Comparison of ENCODE assay signal across 8 mouse cellular contexts in the genomic region with DNA sequence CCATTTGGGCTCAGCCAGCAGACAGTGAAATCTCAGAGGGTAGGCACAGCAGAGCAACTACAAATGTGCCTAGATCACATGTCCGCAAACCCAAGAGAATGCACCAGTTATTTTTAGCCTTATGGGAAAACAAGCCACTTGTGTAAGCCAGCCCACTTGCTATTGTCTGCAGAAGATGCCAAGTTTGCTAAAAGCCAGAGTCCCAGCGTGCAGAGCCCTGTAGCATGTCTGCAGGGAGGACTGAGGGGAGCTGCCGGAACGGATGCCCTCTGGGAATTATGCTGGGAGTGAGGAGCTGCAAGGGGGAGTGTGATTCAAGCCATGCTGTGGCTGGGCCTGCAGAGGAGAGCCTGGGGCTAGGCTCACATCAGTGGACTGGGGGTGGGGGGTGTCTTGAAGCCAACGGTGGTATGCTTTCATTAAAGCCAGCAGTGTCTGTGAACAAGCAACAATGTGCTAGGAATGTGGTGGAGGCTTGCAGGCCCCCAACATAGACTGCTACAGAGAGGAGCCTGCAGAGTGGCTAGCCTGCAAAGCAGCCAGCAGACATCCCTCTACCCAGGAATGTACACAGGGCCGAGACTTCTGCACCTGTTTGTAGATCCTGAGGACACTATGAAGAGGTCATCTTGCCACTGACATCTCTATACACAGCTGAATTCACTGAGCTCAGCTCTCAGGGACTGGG.
DNase-seq lines count a peak whose midpoint lies in the region; ATAC-seq and TF ChIP-seq lines count a peak whose summit lies in the region.

No protein-coding gene starts in this region.

- H3K9ac ChIP-seq in kidney, embryonic 14.5 days (ENCODE audit: low read depth, low read length) = no peak overlapping the region
- no peak overlapping the region for H3K9ac ChIP-seq in liver, embryonic 12.5 days

- no peak overlapping the region for H3K4me3 ChIP-seq in cerebellum, adult 2 months (replicated peaks; ENCODE audit: insufficient read depth, low read depth, low read length)
- no peak overlapping the region for H3K4me3 ChIP-seq in kidney, embryonic 14.5 days (ENCODE audit: low read length)
- no peak overlapping the region for H3K4me3 ChIP-seq in liver, embryonic 12.5 days
- no peak overlapping the region for H3K4me3 ChIP-seq in olfactory bulb, adult 2 months (ENCODE audit: insufficient read depth, low read depth, low read length)

- no peak overlapping the region for H3K4me2 ChIP-seq in kidney, embryonic 14.5 days (replicated peaks; ENCODE audit: low read depth, low read length)
- H3K4me2 ChIP-seq in liver, embryonic 12.5 days = no peak overlapping the region

- no peak for TF ChIP-seq CTCF in cerebellum, adult 2 months (IDR thresholded peaks at IDR 0.05; ENCODE audit: borderline replicate concordance, insufficient read depth, low read depth, low read length)
- TF ChIP-seq CTCF in olfactory bulb, adult 2 months (IDR thresholded peaks at IDR 0.05; ENCODE audit: insufficient read depth, low read depth, low read length) = no peak

- TF ChIP-seq POLR2A in cerebellum, adult 2 months (IDR thresholded peaks at IDR 0.05; ENCODE audit: borderline replicate concordance, insufficient read depth, low read length) = no peak
- peak; percentile 35; the same call in 1 of the 2 replicates for TF ChIP-seq POLR2A in olfactory bulb, adult 2 months (IDR thresholded peaks at IDR 0.05; ENCODE audit: insufficient read depth, low read depth, low read length)

- H3K27me3 ChIP-seq in cerebellum, adult 2 months (ENCODE audit: control insufficient read depth, insufficient read depth, low read length) = no peaks in the 10 kb centered on the region
- no peaks in the 10 kb centered on the region for H3K27me3 ChIP-seq in kidney, embryonic 14.5 days (ENCODE audit: control insufficient read depth, insufficient read depth, low read length)
- H3K27me3 ChIP-seq in liver, embryonic 12.5 days (replicated peaks) = no peaks in the 10 kb centered on the region

- ATAC-seq in kidney, embryonic 14.5 days (ENCODE audit: low FRiP score, low TSS enrichment) = peak; percentile 17
- ATAC-seq in liver, embryonic 12.5 days = no peak
- ATAC-seq in monocyte, adult 5-6 weeks (replicated peaks; ENCODE audit: insufficient number of reproducible peaks, low FRiP score, low TSS enrichment, poor library complexity, severe bottlenecking) = no peak

- H3K36me3 ChIP-seq in kidney, embryonic 14.5 days (ENCODE audit: control insufficient read depth, insufficient read depth, low read length) = peaks cover 9% of the 10 kb centered on the region; the same call in 1 of the 2 replicates
- H3K36me3 ChIP-seq in liver, embryonic 12.5 days = peaks cover 62% of the 10 kb centered on the region

- WGBS in cerebellum, adult 2 months = 1% methylated on average over 6 of the region's 6 CpGs
- 32% methylated on average over 6 of the region's 6 CpGs for WGBS in kidney, embryonic 14.5 days
- WGBS in liver, embryonic 12.5 days (ENCODE audit: insufficient replicate concordance) = 64% methylated on average over 6 of the region's 6 CpGs
- WGBS in olfactory bulb, adult 2 months = 12% methylated on average over 6 of the region's 6 CpGs

- H3K27ac ChIP-seq in cerebellum, adult 2 months (ENCODE audit: insufficient read depth, low read length) = peak overlapping the region; percentile 80
- peak overlapping the region; percentile 86 for H3K27ac ChIP-seq in kidney, embryonic 14.5 days (ENCODE audit: low read depth, low read length)
- peak overlapping the region; percentile 73 for H3K27ac ChIP-seq in liver, embryonic 12.5 days
- H3K27ac ChIP-seq in olfactory bulb, adult 2 months (ENCODE audit: insufficient read depth, low read depth, low read length) = peak overlapping the region; percentile 94

- peaks cover 45% of the 10 kb centered on the region for H3K4me1 ChIP-seq in cerebellum, adult 2 months (ENCODE audit: control insufficient read depth, insufficient read depth, low read length)
- H3K4me1 ChIP-seq in kidney, embryonic 14.5 days (ENCODE audit: control insufficient read depth, insufficient read depth, low read length) = peaks cover 35% of the 10 kb centered on the region
- peaks cover 71% of the 10 kb centered on the region for H3K4me1 ChIP-seq in liver, embryonic 12.5 days
- H3K4me1 ChIP-seq in olfactory bulb, adult 2 months (ENCODE audit: control insufficient read depth, insufficient read depth, low read length) = peaks cover 42% of the 10 kb centered on the region

- H3K9me3 ChIP-seq in kidney, embryonic 14.5 days (ENCODE audit: control insufficient read depth, low read length) = no peaks in the 10 kb centered on the region
- no peaks in the 10 kb centered on the region for H3K9me3 ChIP-seq in liver, embryonic 12.5 days (replicated peaks)

- DNase-seq in cerebellum, adult 11 months = peak; percentile 42
- no peak for DNase-seq in cerebellum, postnatal 36 days
- DNase-seq in cerebellum, adult 2 months = peak; percentile 65 to 81
- DNase-seq in heart, adult 18-20 months = peak; percentile 79 to 93

Comparison
In these comparisons a context has a peak if more than half of its experiments do, and no peak if none do; other contexts are left out.
1. DNase-seq: peak in cerebellum, adult 11 months (single experiment), cerebellum, adult 2 months (2 of 2) and heart, adult 18-20 months (2 of 2); none in cerebellum, postnatal 36 days (0 of 2).
2. Peak in every context shown above with its lines, with median percentiles within 50 percentile points of each other: H3K27ac ChIP-seq.